Mouse (Mus musculus): Measurements from ENCODE around the gene Lamtor1.
A peak's percentile ranks its signal among the peaks of the same experiment; 100 is the strongest.
"Not testable (repeated sequence)": the region's sequence is repeated elsewhere in the genome, so short reads cannot be mapped to it uniquely, and the experiment has no call there.

The Lamtor1 gene

DNA sequence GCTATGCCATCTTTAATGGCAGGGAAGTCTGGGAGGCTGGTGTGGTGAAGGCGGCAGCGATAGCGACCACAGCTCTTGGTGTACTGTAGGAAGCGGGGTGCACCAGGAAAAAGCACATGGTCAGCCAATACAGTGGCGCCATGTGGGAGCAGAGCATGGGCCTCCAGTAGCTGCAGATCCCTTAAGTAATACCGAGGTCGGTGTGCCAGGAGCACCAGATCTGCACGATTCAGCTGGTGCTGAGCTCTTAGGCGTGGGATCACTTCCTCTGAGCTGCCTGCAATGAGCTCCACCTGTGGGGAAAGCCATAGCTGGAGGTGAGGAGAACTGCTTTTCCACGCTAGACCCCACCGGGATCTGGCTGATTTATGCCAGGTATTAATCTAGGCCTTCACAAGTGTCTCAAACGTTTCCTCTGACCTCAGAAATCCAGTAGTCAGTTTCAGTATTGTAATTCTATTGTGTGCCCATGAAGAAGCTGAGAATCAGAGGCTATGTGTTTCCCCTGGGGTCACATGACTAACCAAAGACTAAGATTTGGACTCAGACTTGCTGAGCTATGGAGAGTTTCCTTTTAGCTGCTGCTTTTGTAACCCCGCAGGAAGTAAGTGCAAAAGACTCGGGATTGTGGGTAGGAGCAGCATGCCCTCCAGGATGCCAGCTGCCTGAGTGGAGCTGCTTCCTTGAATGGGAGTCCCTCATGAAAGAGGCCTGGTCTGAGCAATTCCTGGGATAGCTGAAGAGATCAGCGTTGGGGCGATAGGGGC is 5.2 kb upstream of the Lamtor1 start:
- no peak for DNase-seq (ENCODE audit: low spot score)

GRCm38 (mm10) chr7:101901969-101902368 is 3.7 kb upstream of the Lamtor1 start:
- no peak for DNase-seq (ENCODE audit: low spot score)

GRCm38 (mm10) chr7:101902846-101903245 is 2.9 kb upstream of the Lamtor1 start:
- DNase-seq (ENCODE audit: low spot score), result no peak

DNA sequence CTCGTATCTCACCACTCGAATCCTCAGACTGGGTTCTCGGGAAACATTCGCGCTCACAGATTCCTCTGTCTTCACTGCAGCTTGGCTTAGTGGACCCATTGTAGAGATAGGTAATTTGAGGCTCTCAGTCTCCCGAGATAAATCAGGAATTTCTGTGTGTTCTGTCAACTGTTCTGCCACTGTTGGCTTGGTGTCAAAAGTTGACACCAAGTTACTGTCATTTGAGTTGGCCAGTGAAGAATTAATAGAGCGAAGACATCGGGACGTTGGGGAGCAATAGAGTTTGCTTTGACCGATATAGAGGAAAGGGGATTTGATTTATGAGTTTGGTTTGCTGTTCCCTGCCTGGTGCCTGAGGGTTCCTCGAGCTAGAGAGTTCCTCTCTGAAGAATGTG is 580 bp downstream of the Lamtor1 start, which contains the start of gene Tomt:
Gene Tomt (minus strand): TSS at position 73 of the 395 bp plus-strand sequence.
- DNase-seq (ENCODE audit: low spot score), result no peak

GRCm38 (mm10) chr7:101906696-101907095 is 992 bp downstream of the Lamtor1 start:
- DNase-seq (ENCODE audit: low spot score), result no peak

DNA sequence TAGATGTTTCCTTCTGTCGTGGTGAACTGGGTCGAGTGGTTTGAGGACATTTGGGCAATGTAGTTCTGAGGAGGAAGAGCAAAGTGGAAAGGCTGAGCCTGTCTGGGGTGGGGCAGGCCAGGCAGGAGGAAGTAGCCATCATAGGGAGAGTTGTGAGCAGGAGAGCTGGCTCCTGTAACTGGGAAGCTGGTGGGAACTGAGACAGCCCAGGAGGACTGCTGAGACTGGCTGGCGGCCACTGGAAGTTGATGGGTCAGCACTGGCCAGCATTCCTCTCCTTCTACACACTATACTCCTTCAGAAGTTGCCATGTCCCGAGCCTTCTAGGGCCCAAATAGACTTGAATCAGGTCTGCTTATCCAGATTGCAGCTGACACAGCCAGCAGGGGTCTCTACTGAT is 2.7 kb downstream of the Lamtor1 start:
- DNase-seq (ENCODE audit: low spot score), result no peak

- DNase-seq (ENCODE audit: low spot score), result no peak
These were observed 4.4 kb downstream of the Lamtor1 start for GRCm38 (mm10) chr7:101910138-101910537.

DNA sequence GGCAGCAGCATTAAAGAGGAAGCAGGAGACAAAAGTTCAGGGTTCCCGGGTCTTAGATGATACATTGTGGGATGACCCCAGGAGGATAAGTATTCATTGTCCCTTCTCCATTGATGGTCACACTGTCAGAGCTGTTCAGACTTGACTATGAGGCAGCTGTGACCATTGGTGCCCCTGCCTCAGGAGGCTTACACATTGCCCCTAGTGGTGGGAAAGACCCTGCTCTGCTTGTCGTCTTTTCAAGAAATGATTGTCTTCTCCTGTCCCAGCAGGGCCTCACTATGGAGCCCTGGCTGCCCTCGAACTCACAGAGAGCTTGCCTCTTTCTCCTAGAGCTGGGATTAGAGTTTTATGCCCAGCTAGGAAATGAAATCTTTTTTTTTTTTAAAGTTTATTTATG is 6.3 kb downstream of the Lamtor1 start:
- no peak for DNase-seq (ENCODE audit: low spot score)

- DNase-seq (ENCODE audit: low spot score), result no peak
These were observed 12.4 kb downstream of the Lamtor1 start for GRCm38 (mm10) chr7:101918071-101918470.

DNA sequence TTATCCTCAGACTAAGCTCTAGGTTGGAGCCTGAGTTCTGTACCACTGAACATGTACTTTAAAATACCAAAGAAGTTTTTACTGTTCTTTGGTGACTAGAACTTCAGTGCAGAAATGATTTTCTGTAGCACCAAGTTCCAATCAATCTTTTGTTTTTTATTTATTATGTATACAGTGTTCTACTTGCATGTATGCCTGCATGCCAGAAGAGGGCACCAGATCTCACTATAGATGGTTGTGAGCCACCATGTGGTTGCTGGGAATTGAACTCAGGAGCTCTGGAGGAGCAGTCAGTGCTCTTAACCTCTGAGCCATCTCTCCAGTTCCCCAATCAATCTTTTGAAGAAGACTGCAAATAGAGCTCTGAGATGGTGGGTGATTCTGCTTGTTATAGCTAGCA is 20.2 kb downstream of the Lamtor1 start:
- DNase-seq (ENCODE audit: low spot score), result not testable (repeated sequence)

DNA sequence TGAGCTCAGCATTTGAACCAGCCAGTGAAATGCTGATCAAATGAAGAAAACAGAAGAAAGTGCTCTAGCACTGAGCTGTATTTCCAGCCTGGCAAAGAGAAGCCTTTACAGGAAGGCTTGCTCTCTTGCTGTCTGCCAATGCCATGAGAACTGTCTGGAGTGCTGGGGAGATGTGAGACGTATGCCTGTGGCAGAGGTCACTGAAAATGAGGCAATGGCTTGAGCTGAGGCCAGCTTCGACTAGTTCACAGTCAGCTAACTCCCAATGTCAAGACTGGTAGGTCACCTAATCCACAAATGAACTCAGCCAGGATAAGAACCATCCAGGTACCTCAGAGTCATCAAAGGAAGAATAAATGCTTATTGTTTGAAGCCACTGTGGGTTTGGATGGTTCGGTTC is 22.4 kb downstream of the Lamtor1 start:
- no peak for DNase-seq (ENCODE audit: low spot score)

DNA sequence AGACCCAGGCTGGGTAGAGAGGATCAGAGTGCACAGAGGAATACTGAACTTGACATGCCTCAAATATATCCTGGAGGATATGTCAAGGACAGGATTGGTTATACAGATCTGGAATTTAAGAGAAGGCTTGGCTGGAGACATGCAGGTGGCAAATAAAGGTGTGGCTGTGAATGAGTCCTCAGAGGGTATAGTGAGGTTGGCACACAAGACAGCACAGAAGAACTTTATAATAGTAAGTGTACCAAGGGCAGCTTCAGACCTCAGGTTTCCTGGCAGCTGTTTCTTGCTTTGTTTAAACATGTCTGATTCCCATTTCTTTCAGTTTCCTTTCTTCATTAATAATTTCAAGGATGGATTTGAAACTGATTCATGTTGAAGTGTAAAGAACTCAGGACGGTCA is 26.8 kb downstream of the Lamtor1 start:
- no peak for DNase-seq (ENCODE audit: low spot score)

DNA sequence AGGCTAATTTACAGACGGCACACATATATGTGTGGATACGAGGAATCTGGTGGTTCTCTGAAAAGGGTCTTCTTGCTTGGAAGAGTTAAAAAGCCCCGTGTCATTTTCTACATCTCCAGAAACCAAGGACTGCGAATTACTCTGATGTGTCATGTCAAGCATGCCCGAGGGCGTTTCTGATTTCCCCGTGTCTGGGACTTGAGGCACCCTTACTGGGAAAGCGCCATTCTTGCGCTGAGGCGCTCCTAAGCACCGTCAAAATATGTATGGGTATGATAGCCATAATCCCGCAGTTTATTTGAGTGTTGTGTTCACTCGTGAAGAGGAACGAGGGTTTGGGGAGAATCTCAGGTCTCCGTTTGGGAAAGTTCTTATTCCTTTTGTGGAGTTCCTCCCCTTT is 27.6 kb downstream of the Lamtor1 start:
- no peak for DNase-seq (ENCODE audit: low spot score)

GRCm38 (mm10) chr7:101933751-101934240 is 28.1 kb downstream of the Lamtor1 start, which contains the start of the genes Lrrc51 and Numa1:
Gene Lrrc51, minus strand, starts transcription at chr7:101933895.
Gene Numa1, plus strand, starts transcription at chr7:101934111.
- DNase-seq (ENCODE audit: low spot score), result peak; percentile 96

DNA sequence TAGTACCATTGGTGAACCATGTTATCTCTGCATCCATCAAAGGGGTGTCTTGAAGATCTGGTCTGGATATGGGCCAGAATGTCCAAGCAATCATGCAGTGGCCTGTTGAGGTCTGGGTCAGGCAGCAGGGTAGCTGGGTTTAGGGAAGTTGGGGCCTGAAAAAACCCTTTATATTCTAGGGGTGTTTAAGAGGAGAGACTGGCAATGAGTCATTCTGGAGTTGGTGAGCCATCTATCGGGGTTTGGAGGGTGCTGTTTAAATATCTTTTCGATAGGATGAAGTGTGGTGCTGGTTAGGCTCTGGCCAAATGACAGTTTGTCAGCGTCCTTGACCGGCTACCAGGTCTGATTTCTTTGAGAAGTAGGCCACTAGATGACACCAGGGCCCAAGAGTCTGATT is 30.3 kb downstream of the Lamtor1 start:
- DNase-seq (ENCODE audit: low spot score), result no peak

GRCm38 (mm10) chr7:101936996-101937395 is 31.3 kb downstream of the Lamtor1 start:
- no peak for DNase-seq (ENCODE audit: low spot score)

- DNase-seq (ENCODE audit: low spot score), result no peak
These were observed 31.9 kb downstream of the Lamtor1 start for GRCm38 (mm10) chr7:101937569-101937968.

DNA sequence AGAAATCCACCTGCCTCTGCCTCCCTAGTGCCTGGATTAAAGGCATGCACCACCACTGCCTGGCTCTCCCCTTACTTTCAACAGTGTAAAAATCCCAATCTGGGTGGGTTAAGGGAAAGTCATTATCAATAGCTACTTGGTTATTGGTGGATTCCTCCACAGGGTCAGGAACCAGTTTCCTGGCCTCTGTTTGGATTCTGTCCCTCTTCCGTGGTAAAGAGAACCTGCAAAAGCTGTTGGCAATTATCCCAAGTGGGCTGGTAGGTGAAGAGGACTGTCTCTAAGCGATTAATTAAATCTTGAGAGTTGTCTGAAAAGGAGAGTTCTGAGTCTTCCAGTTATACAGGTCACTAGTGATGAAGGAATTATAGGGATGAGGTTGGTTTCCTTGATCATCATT is 32.6 kb downstream of the Lamtor1 start:
- no peak for DNase-seq (ENCODE audit: low spot score)

GRCm38 (mm10) chr7:101939758-101940157 is 34.1 kb downstream of the Lamtor1 start:
- no peak for DNase-seq (ENCODE audit: low spot score)

DNA sequence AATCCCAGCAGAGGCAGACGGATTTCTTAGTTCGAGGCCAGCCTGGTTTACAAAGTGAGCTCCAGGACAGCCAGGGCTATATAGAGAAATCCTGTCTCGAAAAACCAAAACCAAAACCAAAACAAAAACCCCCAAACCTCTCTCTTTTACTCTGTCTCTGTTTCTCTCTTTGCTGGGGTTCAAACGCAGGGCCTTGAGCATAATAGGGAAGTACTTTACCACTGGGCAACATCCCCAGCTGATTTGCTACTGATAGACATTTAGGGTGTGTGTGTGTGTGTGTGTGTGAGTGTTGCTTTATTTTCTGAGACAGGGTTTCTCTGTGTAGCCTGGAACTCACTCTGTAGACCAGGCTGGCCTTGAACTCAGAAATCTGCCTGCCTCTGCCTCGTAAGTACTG is 43.3 kb downstream of the Lamtor1 start:
- DNase-seq (ENCODE audit: low spot score), result not testable (repeated sequence)

GRCm38 (mm10) chr7:101951648-101952047 is 45.9 kb downstream of the Lamtor1 start:
- no peak for DNase-seq (ENCODE audit: low spot score)

DNA sequence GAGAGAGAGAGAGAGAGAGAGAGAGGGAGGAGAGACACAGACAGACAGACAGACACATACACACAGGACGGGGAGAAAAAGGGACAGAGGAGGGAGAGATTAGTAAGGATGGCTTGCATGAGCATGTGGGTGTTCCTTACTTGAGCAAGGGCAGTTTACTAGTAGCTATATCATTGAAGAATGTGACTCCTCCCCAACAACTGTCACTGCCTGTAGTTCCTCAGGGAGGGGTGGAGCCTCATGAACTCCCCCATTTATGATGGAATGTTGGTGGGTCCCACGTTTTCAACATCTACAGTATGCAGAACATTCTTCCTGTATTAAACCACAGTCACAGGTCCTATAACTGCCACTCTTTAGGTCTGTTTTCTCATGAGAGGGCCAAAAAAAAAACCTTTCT is 46.4 kb downstream of the Lamtor1 start:
- no peak for DNase-seq (ENCODE audit: low spot score)

DNA sequence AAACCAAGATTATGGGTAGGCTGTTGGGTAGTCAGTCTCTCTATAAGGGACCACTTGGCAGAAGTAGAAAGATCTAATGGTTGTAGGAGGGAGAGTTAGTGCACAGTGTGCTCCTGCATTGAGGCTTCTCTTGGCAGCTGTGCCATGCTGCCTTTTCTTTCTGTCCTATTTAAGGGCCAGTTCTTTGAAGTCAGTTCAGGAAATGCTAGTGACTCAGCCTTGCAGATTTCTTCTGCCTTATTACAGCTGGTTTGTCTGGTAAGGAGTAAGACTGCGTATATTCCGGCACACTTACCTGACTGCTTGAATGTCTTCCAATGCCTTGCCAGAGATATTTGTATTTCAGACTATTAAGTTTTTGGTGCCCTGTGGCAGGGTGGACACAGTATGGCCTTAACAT is 48.5 kb downstream of the Lamtor1 start:
- no peak for DNase-seq (ENCODE audit: low spot score)

DNA sequence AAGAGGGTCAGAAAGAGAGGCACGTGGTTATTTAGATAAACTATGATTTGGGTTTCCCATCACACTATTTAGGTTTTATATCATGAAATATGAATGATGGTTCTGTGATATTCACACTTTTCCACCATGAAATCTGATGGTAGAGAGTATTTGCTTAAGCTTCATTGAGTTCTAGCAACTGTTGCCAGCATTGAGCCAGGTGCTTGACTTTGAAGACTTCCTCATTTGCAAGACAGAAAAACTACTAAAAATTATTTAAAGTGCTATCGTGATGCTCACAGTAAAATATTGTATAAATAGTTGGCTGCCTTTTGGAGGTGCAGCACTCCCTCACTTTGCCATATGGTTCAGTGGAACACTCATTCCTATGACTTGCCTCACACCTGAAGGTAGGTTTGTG is 49.6 kb downstream of the Lamtor1 start:
- DNase-seq (ENCODE audit: low spot score), result no peak
